Mouse (Mus musculus): Measurements from ENCODE around the gene Pla2r1. TPM values are rescaled to one million over a fixed set of nuclear protein-coding genes. Genes with fewer than 3 reads are reported as not detected.

The Pla2r1 gene
- polyA plus RNA-seq, 1 experiment from 2014 or later = 1.0 TPM

GRCm38 (mm10) chr2:60538710-60539109 is 14.4 kb downstream of the Pla2r1 start:
- Histone ChIP-seq H3K4me3 (no peak overlapping the region), H3K27ac (replicated peaks) (no peak overlapping the region), H3K9me3 (replicated peaks) (no peaks in the 10 kb centered on the region), H3K4me1 (peaks cover 5% of the 10 kb centered on the region; the same call in 1 of the 2 replicates), H3K36me3 (no peaks in the 10 kb centered on the region), H3K27me3 (ENCODE audit: low read depth, poor library complexity, severe bottlenecking) (no peaks in the 10 kb centered on the region)
- DNase-seq (ENCODE audit: low spot score) = no peak
- 87% methylated on average over 5 of the region's 5 CpGs for WGBS

- Histone ChIP-seq H3K27me3 (ENCODE audit: low read depth, poor library complexity, severe bottlenecking) (no peaks in the 10 kb centered on the region), H3K4me3 (no peak overlapping the region), H3K9me3 (replicated peaks) (no peaks in the 10 kb centered on the region), H3K27ac (replicated peaks) (no peak overlapping the region), H3K4me1 (peaks cover 5% of the 10 kb centered on the region; the same call in 1 of the 2 replicates), H3K36me3 (no peaks in the 10 kb centered on the region)
- DNase-seq (ENCODE audit: low spot score) = no peak
- WGBS = 90% methylated on average over 4 of the region's 4 CpGs
These were observed 14.8 kb downstream of the Pla2r1 start for GRCm38 (mm10) chr2:60538274-60538673.

- 91% methylated on average over 8 of the region's 8 CpGs for WGBS
- H3K36me3 ChIP-seq = no peaks in the 10 kb centered on the region
- H3K27ac ChIP-seq (replicated peaks) = no peak overlapping the region
- no peak for DNase-seq (ENCODE audit: low spot score)
- no peak overlapping the region for H3K4me3 ChIP-seq
- H3K4me1 ChIP-seq = no peaks in the 10 kb centered on the region
- no peaks in the 10 kb centered on the region for H3K27me3 ChIP-seq (ENCODE audit: low read depth, poor library complexity, severe bottlenecking)
- H3K9me3 ChIP-seq (replicated peaks) = no peaks in the 10 kb centered on the region
These were observed 18.4 kb downstream of the Pla2r1 start for GRCm38 (mm10) chr2:60534755-60535154.

- no peaks in the 10 kb centered on the region for H3K4me1 ChIP-seq
- no peaks in the 10 kb centered on the region for H3K9me3 ChIP-seq (replicated peaks)
- no peak for DNase-seq (ENCODE audit: low spot score)
- no peak overlapping the region for H3K4me3 ChIP-seq
- H3K27ac ChIP-seq (replicated peaks) = no peak overlapping the region
- no peaks in the 10 kb centered on the region for H3K27me3 ChIP-seq (ENCODE audit: low read depth, poor library complexity, severe bottlenecking)
- no peaks in the 10 kb centered on the region for H3K36me3 ChIP-seq
- 85% methylated on average over 3 of the region's 3 CpGs for WGBS
These were observed 20.1 kb downstream of the Pla2r1 start for GRCm38 (mm10) chr2:60533026-60533425.

- H3K27me3 ChIP-seq (ENCODE audit: low read depth, poor library complexity, severe bottlenecking) = no peaks in the 10 kb centered on the region
- H3K36me3 ChIP-seq = no peaks in the 10 kb centered on the region
- 70% methylated on average over 5 of the region's 5 CpGs for WGBS
- no peaks in the 10 kb centered on the region for H3K4me1 ChIP-seq
- H3K4me3 ChIP-seq = no peak overlapping the region
- H3K9me3 ChIP-seq (replicated peaks) = no peaks in the 10 kb centered on the region
- no peak overlapping the region for H3K27ac ChIP-seq (replicated peaks)
- no peak for DNase-seq (ENCODE audit: low spot score)
These were observed 20.6 kb downstream of the Pla2r1 start for GRCm38 (mm10) chr2:60532495-60532894.

GRCm38 (mm10) chr2:60515817-60516216 is 37.3 kb downstream of the Pla2r1 start:
- Histone ChIP-seq H3K4me1 (0 out of 2 replicates have a peak, but pooled peaks cover 3% of the 10 kb centered on the region), H3K9me3 (replicated peaks) (no peaks in the 10 kb centered on the region), H3K4me3 (no peak overlapping the region), H3K27me3 (ENCODE audit: low read depth, poor library complexity, severe bottlenecking) (no peaks in the 10 kb centered on the region), H3K36me3 (no peaks in the 10 kb centered on the region), H3K27ac (replicated peaks) (no peak overlapping the region)
- no peak for DNase-seq (ENCODE audit: low spot score)
- WGBS = 73% methylated on average over 8 of the region's 8 CpGs

GRCm38 (mm10) chr2:60514863-60515262 is 38.2 kb downstream of the Pla2r1 start:
- Histone ChIP-seq H3K4me3 (no peak overlapping the region), H3K27ac (replicated peaks) (no peak overlapping the region), H3K27me3 (ENCODE audit: low read depth, poor library complexity, severe bottlenecking) (no peaks in the 10 kb centered on the region), H3K4me1 (0 out of 2 replicates have a peak, but pooled peaks cover 3% of the 10 kb centered on the region), H3K36me3 (no peaks in the 10 kb centered on the region), H3K9me3 (replicated peaks) (no peaks in the 10 kb centered on the region)
- DNase-seq (ENCODE audit: low spot score) = no peak
- 72% methylated on average over 4 of the region's 4 CpGs for WGBS

GRCm38 (mm10) chr2:60510718-60511117 is 42.4 kb downstream of the Pla2r1 start:
- no peak for DNase-seq (ENCODE audit: low spot score)
- 85% methylated on average over 1 of the region's 1 CpGs for WGBS
- H3K4me3 ChIP-seq = no peak overlapping the region

GRCm38 (mm10) chr2:60505145-60505544 is 48.0 kb downstream of the Pla2r1 start:
- H3K4me3 ChIP-seq = no peak overlapping the region
- H3K27ac ChIP-seq (replicated peaks) = no peak overlapping the region
- 71% methylated on average over 2 of the region's 2 CpGs for WGBS
- no peaks in the 10 kb centered on the region for H3K9me3 ChIP-seq (replicated peaks)
- no peaks in the 10 kb centered on the region for H3K27me3 ChIP-seq (ENCODE audit: low read depth, poor library complexity, severe bottlenecking)
- no peaks in the 10 kb centered on the region for H3K36me3 ChIP-seq
- H3K4me1 ChIP-seq = peaks cover 8% of the 10 kb centered on the region; the same call in 1 of the 2 replicates
- DNase-seq (ENCODE audit: low spot score) = no peak

More at GRCm38 (mm10) chr2:60510718-60511117, 42.4 kb downstream of the Pla2r1 start:
- H3K4me1 ChIP-seq = 0 out of 2 replicates have a peak, but pooled peaks cover under 1% of the 10 kb centered on the region
- H3K27me3 ChIP-seq (ENCODE audit: low read depth, poor library complexity, severe bottlenecking) = no peaks in the 10 kb centered on the region
- no peaks in the 10 kb centered on the region for H3K9me3 ChIP-seq (replicated peaks)
- no peaks in the 10 kb centered on the region for H3K36me3 ChIP-seq
- H3K27ac ChIP-seq (replicated peaks) = no peak overlapping the region

GRCm38 (mm10) chr2:60504718-60505117 is 48.4 kb downstream of the Pla2r1 start:
- no peak for DNase-seq (ENCODE audit: low spot score)
- no peaks in the 10 kb centered on the region for H3K27me3 ChIP-seq (ENCODE audit: low read depth, poor library complexity, severe bottlenecking)
- WGBS = 68% methylated on average over 2 of the region's 2 CpGs

GRCm38 (mm10) chr2:60503991-60504390 is 49.1 kb downstream of the Pla2r1 start:
- Histone ChIP-seq H3K9me3 (replicated peaks) (no peaks in the 10 kb centered on the region), H3K27me3 (ENCODE audit: low read depth, poor library complexity, severe bottlenecking) (no peaks in the 10 kb centered on the region), H3K36me3 (no peaks in the 10 kb centered on the region), H3K27ac (replicated peaks) (no peak overlapping the region), H3K4me3 (no peak overlapping the region), H3K4me1 (peaks cover 8% of the 10 kb centered on the region; the same call in 1 of the 2 replicates)
- DNase-seq (ENCODE audit: low spot score) = no peak
- WGBS = 88% methylated on average over 4 of the region's 4 CpGs

More at GRCm38 (mm10) chr2:60504718-60505117, 48.4 kb downstream of the Pla2r1 start:
- no peaks in the 10 kb centered on the region for H3K36me3 ChIP-seq
- H3K27ac ChIP-seq (replicated peaks) = no peak overlapping the region
- H3K4me1 ChIP-seq = peaks cover 8% of the 10 kb centered on the region; the same call in 1 of the 2 replicates
- no peak overlapping the region for H3K4me3 ChIP-seq
- H3K9me3 ChIP-seq (replicated peaks) = no peaks in the 10 kb centered on the region

- no peaks in the 10 kb centered on the region for H3K9me3 ChIP-seq (replicated peaks)
- 93% methylated on average over 1 of the region's 1 CpGs for WGBS
- H3K36me3 ChIP-seq = no peaks in the 10 kb centered on the region
- DNase-seq (ENCODE audit: low spot score) = no peak
- no peaks in the 10 kb centered on the region for H3K27me3 ChIP-seq (ENCODE audit: low read depth, poor library complexity, severe bottlenecking)
- H3K4me3 ChIP-seq = no peak overlapping the region
- peaks cover 8% of the 10 kb centered on the region; the same call in 1 of the 2 replicates for H3K4me1 ChIP-seq
- H3K27ac ChIP-seq (replicated peaks) = no peak overlapping the region
These were observed 52.5 kb downstream of the Pla2r1 start for GRCm38 (mm10) chr2:60500583-60501116.

- no peak for DNase-seq (ENCODE audit: low spot score)
- H3K27me3 ChIP-seq (ENCODE audit: low read depth, poor library complexity, severe bottlenecking) = no peaks in the 10 kb centered on the region
These were observed 73.2 kb downstream of the Pla2r1 start for GRCm38 (mm10) chr2:60479906-60480305.

More at GRCm38 (mm10) chr2:60479906-60480305, 73.2 kb downstream of the Pla2r1 start:
- no peaks in the 10 kb centered on the region for H3K4me1 ChIP-seq
- H3K4me3 ChIP-seq = no peak overlapping the region
- 90% methylated on average over 7 of the region's 7 CpGs for WGBS
- no peaks in the 10 kb centered on the region for H3K36me3 ChIP-seq
- no peaks in the 10 kb centered on the region for H3K9me3 ChIP-seq (replicated peaks)
- no peak overlapping the region for H3K27ac ChIP-seq (replicated peaks)
